Mouse (Mus musculus): Measurements from ENCODE around the gene Tpbgl. TPM values are rescaled to one million over a fixed set of nuclear protein-coding genes. Genes with fewer than 3 reads are reported as not detected.

The Tpbgl gene
- total and polyA plus RNA-seq, 3 experiments, result 21.6 to 81.0 (median 25.3) TPM

DNA sequence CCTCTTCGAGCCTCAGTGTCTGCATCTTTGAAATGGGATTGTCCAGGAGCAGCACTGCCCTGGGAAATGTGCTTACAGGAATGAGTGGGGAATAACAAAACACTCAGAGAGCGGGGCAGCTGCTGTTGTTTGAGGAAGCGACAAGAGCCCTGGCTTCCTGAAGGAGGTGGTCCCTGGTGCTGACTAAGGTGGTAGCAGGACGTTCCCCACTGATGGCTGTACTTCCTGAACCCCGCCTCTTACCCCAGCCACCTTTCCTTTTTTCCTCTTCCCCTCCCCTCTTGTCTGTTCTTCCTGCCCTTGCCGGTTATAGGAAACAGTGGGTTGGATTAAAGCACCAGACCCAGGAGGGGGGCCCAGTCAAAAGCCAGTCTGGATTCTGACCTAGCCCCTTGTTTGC lies 46.7 kb downstream of the Tpbgl start:
- DNase-seq, result no peak

DNA sequence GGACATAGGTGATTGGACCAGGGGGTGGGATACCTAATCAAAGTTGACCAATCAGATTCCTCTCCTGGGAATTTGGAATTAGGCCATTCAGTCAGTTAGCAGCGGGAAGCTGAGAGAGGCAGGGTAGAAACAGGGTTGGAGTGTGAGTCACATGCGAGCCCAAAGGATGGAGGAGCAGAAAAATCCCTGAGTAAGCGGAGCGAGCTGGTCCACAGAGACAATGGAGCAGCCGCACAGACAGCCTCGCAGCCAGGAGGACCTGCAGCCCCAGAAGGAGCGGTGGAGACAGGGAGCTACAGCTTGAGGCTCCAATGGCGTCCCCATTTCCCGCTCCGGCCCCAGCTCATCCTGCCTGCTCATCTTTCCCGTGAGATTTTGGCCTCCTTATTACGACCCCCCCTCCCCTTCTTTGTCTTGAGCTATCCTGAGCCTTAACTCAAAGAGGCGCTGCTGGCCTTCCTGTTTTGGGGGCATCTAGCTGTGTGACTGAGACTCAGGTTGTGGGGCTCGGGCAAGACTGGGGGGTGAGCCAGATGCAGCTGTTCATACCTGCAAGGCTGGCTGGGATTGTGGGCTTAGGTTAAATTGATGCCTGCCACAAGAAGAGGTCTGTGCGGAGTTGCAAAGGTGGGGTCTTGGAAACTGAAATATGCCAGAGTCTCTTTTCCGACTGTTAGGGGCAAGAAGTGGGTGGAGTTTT lies 47.3 kb downstream of the Tpbgl start:
- DNase-seq, result no peak

- no peak for DNase-seq
Measured at GRCm38 (mm10) chr7:99578246-99578645, 48.7 kb downstream of the Tpbgl start.

Other genes with a start within 250 kb of the Tpbgl start
- gene Gdpd5, start 245.7 kb downstream of the Tpbgl start, total RNA-seq (2021), result 10 to 100 TPM in 1 of 2 experiments, 1 to 10 TPM in 1; 7.2 to 12.9 TPM
- 26.6 TPM in 2 replicates for gene Gdpd5, start 245.7 kb downstream of the Tpbgl start, polyA plus RNA-seq (2012; rRNA removed)
- gene Klhl35, start 161.1 kb downstream of the Tpbgl start, total RNA-seq (2021), result under 1 TPM in 1 of 2 experiments, not detected in 1; 0.59 TPM
- 1.3 TPM in 2 replicates for gene Klhl35, start 161.1 kb downstream of the Tpbgl start, polyA plus RNA-seq (2012; rRNA removed)
- 100 to 1,000 TPM; 414 to 589 TPM for gene Rps3, start 143.4 kb downstream of the Tpbgl start, total RNA-seq (2021)
- 80.7 and 95.4 TPM in 2 replicates for gene Rps3, start 143.4 kb downstream of the Tpbgl start, polyA plus RNA-seq (2012; rRNA removed)
- gene Arrb1, start 91.6 kb downstream of the Tpbgl start, total RNA-seq (2021), result 10 to 100 TPM; 38.7 to 62.2 TPM
- gene Arrb1, start 91.6 kb downstream of the Tpbgl start, polyA plus RNA-seq (2012; rRNA removed), result 19.0 and 19.3 TPM in 2 replicates
- 10 to 100 TPM; 22.9 to 23.0 TPM for gene Slco2b1, start 84.2 kb upstream of the Tpbgl start, total RNA-seq (2021)
- gene Slco2b1, start 84.2 kb upstream of the Tpbgl start, polyA plus RNA-seq (2012; rRNA removed), result 34.6 and 49.7 TPM in 2 replicates
- gene Olfr520, start 103.2 kb upstream of the Tpbgl start, total RNA-seq (2021), result not detected
- not detected in 2 replicates for gene Olfr520, start 103.2 kb upstream of the Tpbgl start, polyA plus RNA-seq (2012; rRNA removed)
- gene Olfr521, start 136.4 kb upstream of the Tpbgl start, total RNA-seq (2021), result not detected
- not detected in 2 replicates for gene Olfr521, start 136.4 kb upstream of the Tpbgl start, polyA plus RNA-seq (2012; rRNA removed)
- 1 to 10 TPM; 1.8 to 2.7 TPM for gene Neu3, start 201.3 kb upstream of the Tpbgl start, total RNA-seq (2021)
- 1.4 TPM in 2 replicates for gene Neu3, start 201.3 kb upstream of the Tpbgl start, polyA plus RNA-seq (2012; rRNA removed)
- 10 to 100 TPM in 1 of 2 experiments, under 1 TPM in 1; 0.41 to 10.0 TPM for gene Xrra1, start 232.0 kb upstream of the Tpbgl start, total RNA-seq (2021)
- 38.1 and 64.4 TPM in 2 replicates for gene Xrra1, start 232.0 kb upstream of the Tpbgl start, polyA plus RNA-seq (2012; rRNA removed)
- gene Spcs2, start 236.4 kb upstream of the Tpbgl start, total RNA-seq (2021), result 100 to 1,000 TPM; 150 to 186 TPM
- 10.0 and 13.1 TPM in 2 replicates for gene Spcs2, start 236.4 kb upstream of the Tpbgl start, polyA plus RNA-seq (2012; rRNA removed)

Measured in adrenal gland, adult 2 months (tissue).